Mouse (Mus musculus) midbrain, embryonic 12.5 days (tissue): ENCODE data around the gene Hmcn2. TPM values are rescaled to one million over a fixed set of nuclear protein-coding genes. Genes with fewer than 3 reads are reported as not detected.

ENCODE experiments used
- ATAC-seq: fragments of 200-750 bp; cut with Nextera tagmentation; 2 replicates; pipeline ENCODE4 v1.8.0; 2017; ENCODE audit warnings: low read depth, moderate TSS enrichment, moderate library complexity; ENCODE audit not compliant: low FRiP score
- H3K27ac ChIP-seq: fragments of 300-500 bp; sonication (generic); replicated peaks from 2 replicates; pipeline ENCODE4 v1.5.1; 2016; ENCODE audit warnings: mild to moderate bottlenecking
- H3K27me3 ChIP-seq: fragments of 300-500 bp; sonication (generic); 2 replicates; pipeline ENCODE4 v1.6.1; 2016; ENCODE audit warnings: mild to moderate bottlenecking
- H3K36me3 ChIP-seq: fragments of 300-500 bp; sonication (generic); 2 replicates; pipeline ENCODE4 v1.6.1; 2016
- H3K4me1 ChIP-seq: fragments of 300-500 bp; sonication (generic); 2 replicates; pipeline ENCODE4 v1.6.1; 2016
- H3K4me2 ChIP-seq: fragments of 300-500 bp; sonication (generic); replicated peaks from 2 replicates; pipeline ENCODE4 v1.6.1; 2016; ENCODE audit warnings: mild to moderate bottlenecking, moderate library complexity
- H3K4me3 ChIP-seq: fragments of 300-500 bp; sonication (generic); 2 replicates; pipeline ENCODE4 v1.5.1; 2016; ENCODE audit warnings: mild to moderate bottlenecking
- H3K9ac ChIP-seq: fragments of 300-500 bp; sonication (generic); replicated peaks from 2 replicates; pipeline ENCODE4 v1.6.1; 2016; ENCODE audit warnings: mild to moderate bottlenecking, moderate library complexity
- H3K9me3 ChIP-seq: fragments of 300-500 bp; sonication (generic); 2 replicates; pipeline ENCODE4 v1.6.1; 2016; ENCODE audit warnings: mild to moderate bottlenecking
- WGBS: fragments of 180-500 bp; shearing (Covaris S2); methylation state at CpG from one replicate; pipeline ENCODE4 v1.1.7; 2016; 5-methylcytosine and 5-hydroxymethylcytosine counted together
- polyA plus RNA-seq: library from polyadenylated mRNA; unstranded; fragments of >200 nt; fragmentation: Nextera tagmentation; extraction: Ambion mirVana; gene quantifications from 2 replicates; pipeline ENCODE4 v1.2.1, GENCODE M21; 2016

The Hmcn2 gene
- polyA plus RNA-seq, 1 experiment from 2014 or later: 0.09 TPM

GRCm38 (mm10) chr2:31462051-31462450, 147.8 kb downstream of the Hmcn2 start:
- ATAC-seq: no peak
- Histone ChIP-seq H3K27ac (no peak overlapping the region), H3K36me3 (no peaks in the 10 kb centered on the region), H3K4me3 (no peak overlapping the region), H3K9me3 (no peaks in the 10 kb centered on the region), H3K4me2 (no peak overlapping the region), H3K27me3 (peaks cover 81% of the 10 kb centered on the region), H3K4me1 (peaks cover 8% of the 10 kb centered on the region), H3K9ac (no peak overlapping the region)
- 36% methylated on average over 8 of the region's 8 CpGs for WGBS

- no peak for ATAC-seq
- Histone ChIP-seq H3K9me3 (no peaks in the 10 kb centered on the region), H3K36me3 (no peaks in the 10 kb centered on the region), H3K9ac (no peak overlapping the region), H3K4me2 (no peak overlapping the region), H3K4me1 (peaks cover 8% of the 10 kb centered on the region), H3K4me3 (no peak overlapping the region), H3K27me3 (peaks cover 78% of the 10 kb centered on the region), H3K27ac (no peak overlapping the region)
- WGBS: 81% methylated on average over 7 of the region's 7 CpGs
These were observed 149.0 kb downstream of the Hmcn2 start for GRCm38 (mm10) chr2:31463253-31463652.

- no peak for ATAC-seq
- Histone ChIP-seq H3K4me1 (peaks cover 8% of the 10 kb centered on the region), H3K27me3 (peaks cover 78% of the 10 kb centered on the region), H3K4me3 (no peak overlapping the region), H3K9ac (no peak overlapping the region), H3K36me3 (no peaks in the 10 kb centered on the region), H3K4me2 (no peak overlapping the region), H3K9me3 (no peaks in the 10 kb centered on the region), H3K27ac (no peak overlapping the region)
- 58% methylated on average over 8 of the region's 8 CpGs for WGBS
These were observed 149.7 kb downstream of the Hmcn2 start for GRCm38 (mm10) chr2:31463696-31464528.

- no peak overlapping the region for H3K4me2 ChIP-seq
- H3K27ac ChIP-seq: no peak overlapping the region
- H3K9ac ChIP-seq: no peak overlapping the region
- no peaks in the 10 kb centered on the region for H3K36me3 ChIP-seq
- H3K9me3 ChIP-seq: no peaks in the 10 kb centered on the region
- 83% methylated on average over 6 of the region's 6 CpGs for WGBS
- peaks cover 11% of the 10 kb centered on the region for H3K4me1 ChIP-seq
- no peak for ATAC-seq
- H3K27me3 ChIP-seq: peaks cover 78% of the 10 kb centered on the region
- H3K4me3 ChIP-seq: no peak overlapping the region
These were observed 150.3 kb downstream of the Hmcn2 start for GRCm38 (mm10) chr2:31464529-31464910.

- Histone ChIP-seq H3K9ac (no peak overlapping the region), H3K4me3 (no peak overlapping the region), H3K4me2 (no peak overlapping the region), H3K27me3 (peaks cover 80% of the 10 kb centered on the region), H3K36me3 (no peaks in the 10 kb centered on the region), H3K4me1 (peaks cover 16% of the 10 kb centered on the region), H3K27ac (no peak overlapping the region), H3K9me3 (no peaks in the 10 kb centered on the region)
- ATAC-seq: no peak
- 86% methylated on average over 1 of the region's 1 CpGs for WGBS
These were observed 153.2 kb downstream of the Hmcn2 start for GRCm38 (mm10) chr2:31467457-31467856.

GRCm38 (mm10) chr2:31468857-31469256, 154.6 kb downstream of the Hmcn2 start:
- 73% methylated on average over 7 of the region's 7 CpGs for WGBS
- Histone ChIP-seq H3K4me2 (no peak overlapping the region), H3K4me3 (no peak overlapping the region), H3K9me3 (no peaks in the 10 kb centered on the region), H3K27me3 (peaks cover 76% of the 10 kb centered on the region), H3K36me3 (no peaks in the 10 kb centered on the region), H3K9ac (no peak overlapping the region), H3K4me1 (peaks cover 16% of the 10 kb centered on the region), H3K27ac (no peak overlapping the region)
- no peak for ATAC-seq

GRCm38 (mm10) chr2:31469480-31469879, 155.3 kb downstream of the Hmcn2 start:
- Histone ChIP-seq H3K27ac (no peak overlapping the region), H3K27me3 (peaks cover 70% of the 10 kb centered on the region), H3K36me3 (no peaks in the 10 kb centered on the region), H3K9ac (0 out of 2 replicates have a peak overlapping the region, but pooled peaks have one; percentile 41), H3K4me1 (peaks cover 17% of the 10 kb centered on the region), H3K4me2 (peak overlapping the region; percentile 90), H3K4me3 (peak overlapping the region; percentile 45), H3K9me3 (no peaks in the 10 kb centered on the region)
- ATAC-seq: no peak
- WGBS: 20% methylated on average over 7 of the region's 7 CpGs

GRCm38 (mm10) chr2:31469931-31470682, 155.9 kb downstream of the Hmcn2 start, which contains the start of gene Ass1:
Ass1 (plus strand) TSS chr2:31470207.
- no peaks in the 10 kb centered on the region for H3K36me3 ChIP-seq
- peaks cover 63% of the 10 kb centered on the region for H3K27me3 ChIP-seq
- no peak within 1 kb of the TSS for H3K27ac ChIP-seq
- no peaks in the 10 kb centered on the region for H3K9me3 ChIP-seq
- H3K4me1 ChIP-seq: peaks cover 22% of the 10 kb centered on the region
- peak within 1 kb of the TSS; percentile 45 for H3K4me3 ChIP-seq
- under 1% methylated on average over 49 of the region's 49 CpGs for WGBS
- H3K9ac ChIP-seq: peak within 1 kb of the TSS; percentile 41
- peak; percentile 44; the same call in 1 of the 2 replicates for ATAC-seq
- peak within 1 kb of the TSS; percentile 90 for H3K4me2 ChIP-seq

GRCm38 (mm10) chr2:31470683-31471385, 156.6 kb downstream of the Hmcn2 start:
- Histone ChIP-seq H3K4me1 (peaks cover 22% of the 10 kb centered on the region), H3K9me3 (no peaks in the 10 kb centered on the region), H3K27me3 (peaks cover 66% of the 10 kb centered on the region), H3K36me3 (no peaks in the 10 kb centered on the region), H3K27ac (no peak overlapping the region), H3K4me3 (peak overlapping the region; percentile 45; the same call in 1 of the 2 replicates), H3K4me2 (peak overlapping the region; percentile 90), H3K9ac (no peak overlapping the region)
- ATAC-seq: no peak
- 12% methylated on average over 18 of the region's 19 CpGs for WGBS

- no peaks in the 10 kb centered on the region for H3K9me3 ChIP-seq
- ATAC-seq: no peak
- 50% methylated on average over 6 of the region's 6 CpGs for WGBS
- peaks cover 74% of the 10 kb centered on the region for H3K27me3 ChIP-seq
- H3K27ac ChIP-seq: no peak overlapping the region
- H3K9ac ChIP-seq: no peak overlapping the region
- H3K4me2 ChIP-seq: no peak overlapping the region
- peaks cover 28% of the 10 kb centered on the region for H3K4me1 ChIP-seq
- no peaks in the 10 kb centered on the region for H3K36me3 ChIP-seq
- no peak overlapping the region for H3K4me3 ChIP-seq
These were observed 157.4 kb downstream of the Hmcn2 start for GRCm38 (mm10) chr2:31471611-31472010.

- Histone ChIP-seq H3K4me3 (no peak overlapping the region), H3K36me3 (no peaks in the 10 kb centered on the region), H3K4me2 (no peak overlapping the region), H3K27ac (no peak overlapping the region), H3K9ac (no peak overlapping the region), H3K9me3 (no peaks in the 10 kb centered on the region), H3K27me3 (peaks cover 76% of the 10 kb centered on the region), H3K4me1 (peaks cover 28% of the 10 kb centered on the region)
- no peak for ATAC-seq
- WGBS: 48% methylated on average over 10 of the region's 10 CpGs
These were observed 158.3 kb downstream of the Hmcn2 start for GRCm38 (mm10) chr2:31472406-31473065.
